In the genomic region with DNA sequence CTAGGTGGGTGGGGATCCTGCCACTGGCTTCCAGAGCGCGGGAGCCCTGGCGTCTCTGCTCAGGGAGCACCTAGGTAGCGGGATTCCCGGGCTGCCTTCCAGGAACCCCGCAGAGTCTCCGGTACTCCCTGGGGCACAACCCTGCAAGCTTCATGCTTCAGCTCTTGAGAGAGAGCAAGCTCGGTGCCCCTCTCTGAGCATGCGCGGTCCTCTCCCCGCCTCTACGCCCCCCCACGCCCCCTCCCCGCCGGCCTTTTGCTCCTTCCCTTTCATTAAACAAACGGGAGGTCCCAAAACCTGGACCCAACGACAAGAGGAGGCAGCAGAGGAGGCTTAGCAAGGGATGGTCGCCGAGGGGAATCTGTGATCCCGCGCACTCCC, we compare ENCODE assay signal across 8 mouse cellular contexts. TPM values are rescaled to one million over a fixed set of nuclear protein-coding genes. Genes with fewer than 3 reads are reported as not detected.
A peak's percentile ranks its signal among the peaks of the same experiment; 100 is the strongest.
DNase-seq lines count a peak whose midpoint lies in the region; ATAC-seq and TF ChIP-seq lines count a peak whose summit lies in the region.

Gene Plppr1 (plus strand): TSS at position 253 of the 381 bp plus-strand sequence.

- H3K4me1 ChIP-seq in lung, postnatal 0 days (ENCODE audit: insufficient read depth, low read depth, low read length) = 0 out of 2 replicates have a peak, but pooled peaks cover 4% of the 10 kb centered on the region
- H3K4me1 ChIP-seq in hindbrain, embryonic 10.5 days (replicated peaks) = peaks cover 40% of the 10 kb centered on the region
- H3K4me1 ChIP-seq in midbrain, embryonic 14.5 days (ENCODE audit: control insufficient read depth, insufficient read depth, low read length) = peaks cover 31% of the 10 kb centered on the region
- H3K4me1 ChIP-seq in thymus, adult 2 months (replicated peaks; ENCODE audit: control insufficient read depth, insufficient read depth, low read length) = no peaks in the 10 kb centered on the region

- TF ChIP-seq EP300 in lung, postnatal 0 days (IDR thresholded peaks at IDR 0.05) = no peak

- ATAC-seq in lung, postnatal 0 days = peak; percentile 67
- peak; percentile 87 for ATAC-seq in midbrain, embryonic 14.5 days (ENCODE audit: low FRiP score, low TSS enrichment)

- H3K27ac ChIP-seq in lung, postnatal 0 days (ENCODE audit: low read length) = no peak within 1 kb of the TSS
- H3K27ac ChIP-seq in hindbrain, embryonic 10.5 days = peak within 1 kb of the TSS; percentile 87
- peak within 1 kb of the TSS; percentile 93 for H3K27ac ChIP-seq in midbrain, embryonic 14.5 days (replicated peaks; ENCODE audit: low read depth, low read length)
- no peak within 1 kb of the TSS for H3K27ac ChIP-seq in thymus, adult 2 months (ENCODE audit: control insufficient read depth, insufficient read depth, low read length)

- no peaks in the 10 kb centered on the region for H3K36me3 ChIP-seq in lung, postnatal 0 days (ENCODE audit: insufficient read depth, low read length)
- H3K36me3 ChIP-seq in hindbrain, embryonic 10.5 days = no peaks in the 10 kb centered on the region
- H3K36me3 ChIP-seq in midbrain, embryonic 14.5 days (ENCODE audit: control insufficient read depth, insufficient read depth, low read length) = no peaks in the 10 kb centered on the region
- no peaks in the 10 kb centered on the region for H3K36me3 ChIP-seq in thymus, adult 2 months (ENCODE audit: control insufficient read depth, insufficient read depth, low read length)

- 0% methylated on average over 19 of the region's 21 CpGs for WGBS in lung, postnatal 0 days
- WGBS in hindbrain, embryonic 10.5 days = under 1% methylated on average over 21 of the region's 21 CpGs
- 0% methylated on average over 21 of the region's 21 CpGs for WGBS in midbrain, embryonic 14.5 days
- WGBS in thymus, adult 2 months = under 1% methylated on average over 21 of the region's 21 CpGs

- no peaks in the 10 kb centered on the region for H3K9me3 ChIP-seq in lung, postnatal 0 days (ENCODE audit: low read length)
- H3K9me3 ChIP-seq in hindbrain, embryonic 10.5 days = no peaks in the 10 kb centered on the region
- no peaks in the 10 kb centered on the region for H3K9me3 ChIP-seq in midbrain, embryonic 14.5 days (ENCODE audit: control insufficient read depth, low read length)

- DNase-seq in lung, postnatal 0 days (ENCODE audit: low spot score) = peak; percentile 29
- no peak for DNase-seq in lung, postnatal 36 days
- peak; percentile 57 for DNase-seq in embryo, embryonic 11.5 days (ENCODE audit: low read depth, low spot score)
- peak; percentile 80 for DNase-seq in hindbrain, embryonic 10.5 days (ENCODE audit: low spot score)
- DNase-seq in layer of hippocampus, postnatal 25 days (ENCODE audit: extremely low spot score in 1 of 2, low spot score in 1 of 2) = peak; percentile 39 to 49
- DNase-seq in midbrain, embryonic 14.5 days = peak; percentile 90
- peak; percentile 76 for DNase-seq in yolk sac, embryonic 10.5 days (ENCODE audit: low spot score)
- DNase-seq in thymus, adult 2 months = no peak

- no peak for TF ChIP-seq CTCF in lung, postnatal 0 days (IDR thresholded peaks at IDR 0.05)
- no peak for TF ChIP-seq CTCF in thymus, adult 2 months (IDR thresholded peaks at IDR 0.05; ENCODE audit: borderline replicate concordance, control insufficient read depth, extremely low read depth, insufficient read depth, low read length, poor library complexity)

- no peak within 1 kb of the TSS for H3K9ac ChIP-seq in lung, postnatal 0 days (replicated peaks; ENCODE audit: low read depth)
- H3K9ac ChIP-seq in midbrain, embryonic 14.5 days (replicated peaks; ENCODE audit: low read length) = peak within 1 kb of the TSS; percentile 85

- peak within 1 kb of the TSS; percentile 91 for H3K4me2 ChIP-seq in lung, postnatal 0 days (replicated peaks; ENCODE audit: low read depth, low read length)
- peak within 1 kb of the TSS; percentile 67 for H3K4me2 ChIP-seq in midbrain, embryonic 14.5 days (ENCODE audit: low read length)

- peak within 1 kb of the TSS; percentile 46 for H3K4me3 ChIP-seq in lung, postnatal 0 days (ENCODE audit: low read depth, low read length)
- peak within 1 kb of the TSS; percentile 78 for H3K4me3 ChIP-seq in hindbrain, embryonic 10.5 days
- peak within 1 kb of the TSS; percentile 82 for H3K4me3 ChIP-seq in midbrain, embryonic 14.5 days (replicated peaks; ENCODE audit: low read depth, low read length)
- no peak within 1 kb of the TSS for H3K4me3 ChIP-seq in thymus, adult 2 months (ENCODE audit: control insufficient read depth, insufficient read depth, low read length)

- H3K27me3 ChIP-seq in lung, postnatal 0 days (replicated peaks; ENCODE audit: insufficient read depth, low read length) = peaks cover 6% of the 10 kb centered on the region; the same call in 1 of the 2 replicates
- peaks cover 61% of the 10 kb centered on the region for H3K27me3 ChIP-seq in hindbrain, embryonic 10.5 days (ENCODE audit: insufficient read depth, poor library complexity, severe bottlenecking)
- H3K27me3 ChIP-seq in midbrain, embryonic 14.5 days (ENCODE audit: control insufficient read depth, insufficient read depth, low read length) = no peaks in the 10 kb centered on the region
- no peaks in the 10 kb centered on the region; the same call in 1 of the 2 replicates for H3K27me3 ChIP-seq in thymus, adult 2 months (ENCODE audit: control insufficient read depth, insufficient read depth, low read length)

- no peak for TF ChIP-seq POLR2A in thymus, adult 2 months (IDR thresholded peaks at IDR 0.05; ENCODE audit: control insufficient read depth, extremely low read depth, insufficient read depth, low read length, poor library complexity)

RNA-seq across cellular contexts. Expression of gene Plppr1, which starts in this region (rescaled TPM):
- polyA plus RNA-seq in lung, postnatal 0 days (2015; fragmentation: Nextera tagmentation; extraction: Ambion mirVana) = 0.11 and 0.21 TPM in 2 replicates
- 5.4 and 13.0 TPM in 2 replicates for polyA plus RNA-seq in hindbrain, embryonic 10.5 days (2016; fragmentation: Nextera tagmentation; extraction: Ambion mirVana)
- total RNA-seq in layer of hippocampus, postnatal 25 days (2021) = 10 to 100 TPM; 12.6 to 13.2 TPM
- polyA plus RNA-seq in midbrain, embryonic 14.5 days (2014; fragmentation: Nextera tagmentation; extraction: Ambion mirVana) = 57.2 and 60.8 TPM in 2 replicates
- polyA plus RNA-seq in thymus, adult 2 months (2012; rRNA removed) = 0.04 and 0.06 TPM in 2 replicates

Comparison
In these comparisons a context has a peak if more than half of its experiments do, and no peak if none do; other contexts are left out.
1. Peak in DNase-seq, ATAC-seq, H3K4me3 ChIP-seq and H3K4me2 ChIP-seq in lung, postnatal 0 days; RNA of the gene not detected or under 1 TPM.
2. DNase-seq: peak in embryo, embryonic 11.5 days (single experiment), hindbrain, embryonic 10.5 days (single experiment), layer of hippocampus, postnatal 25 days (2 of 2), midbrain, embryonic 14.5 days (single experiment) and yolk sac, embryonic 10.5 days (single experiment); none in lung, postnatal 36 days (single experiment) and thymus, adult 2 months (single experiment).
3. H3K27ac ChIP-seq: peak in hindbrain, embryonic 10.5 days (single experiment) and midbrain, embryonic 14.5 days (single experiment); none in lung, postnatal 0 days (single experiment) and thymus, adult 2 months (single experiment).